Mouse (Mus musculus) cerebellum, adult 2 months (tissue): ENCODE measurements at regions not wholly inside any gene's neighbourhood (a gene's known extent, or its start where the extent isn't known, plus 50 kb on each side); places are given as distances from the start of the nearest gene placed in this dataset.

Source experiments
- CTCF ChIP-seq: fragments of 200-500 bp; IDR thresholded peaks from 2 replicates; pipeline ENCODE4 v1.5.1; 2011; ENCODE audit warnings: low read depth, mild to moderate bottlenecking, control low read depth, low read length, moderate library complexity, borderline replicate concordance; ENCODE audit not compliant: insufficient read depth
- POLR2A ChIP-seq: fragments of 200-500 bp; IDR thresholded peaks from 2 replicates; pipeline ENCODE4 v1.6.1; 2011; ENCODE audit warnings: low read length, control low read depth, borderline replicate concordance; ENCODE audit not compliant: insufficient read depth

DNA sequence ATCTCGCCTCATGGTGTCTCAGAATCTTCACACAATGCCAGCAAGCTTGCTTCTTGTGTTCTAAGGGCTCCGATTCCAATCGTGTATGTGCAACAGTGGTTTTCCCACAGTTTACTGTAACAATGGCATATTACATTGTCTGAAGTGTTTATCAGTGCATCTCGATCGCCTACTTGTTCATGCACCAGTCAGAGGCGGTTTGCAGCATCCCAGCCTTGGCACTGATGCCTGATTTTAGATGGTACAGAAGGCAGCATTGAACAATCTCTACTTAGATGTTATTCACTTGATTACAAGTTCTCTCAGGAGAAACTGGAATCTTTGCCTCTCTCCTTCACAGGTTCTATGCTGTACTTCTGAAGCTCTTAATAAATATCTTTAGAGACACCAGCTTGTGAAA is 176.5 kb upstream of the Igbp1b start:
- TF ChIP-seq POLR2A (no peak), CTCF (no peak)
